ENCODE assay signal across 8 mouse cellular contexts in genomic region chr1:36920726-36921125, GRCm38 (mm10). TPM values are rescaled to one million over a fixed set of nuclear protein-coding genes. Genes with fewer than 3 reads are reported as not detected.
DNase-seq lines count a peak whose midpoint lies in the region; ATAC-seq lines count a peak whose summit lies in the region.

No protein-coding gene starts in this region.

- H3K4me3 ChIP-seq in lung, embryonic 16.5 days (ENCODE audit: low read length), result no peak overlapping the region
- no peak overlapping the region for H3K4me3 ChIP-seq in embryonic facial prominence, embryonic 15.5 days (replicated peaks)
- H3K4me3 ChIP-seq in liver, embryonic 16.5 days (ENCODE audit: low read depth, low read length), result peak overlapping the region; percentile 41

- H3K9ac ChIP-seq in lung, embryonic 16.5 days (ENCODE audit: low read length), result no peak overlapping the region
- H3K9ac ChIP-seq in embryonic facial prominence, embryonic 15.5 days, result no peak overlapping the region
- H3K9ac ChIP-seq in liver, embryonic 16.5 days (ENCODE audit: low read depth, low read length), result peak overlapping the region; percentile 64

- H3K27ac ChIP-seq in lung, embryonic 16.5 days (ENCODE audit: low read length), result peak overlapping the region; percentile 81
- H3K27ac ChIP-seq in embryonic facial prominence, embryonic 15.5 days (replicated peaks), result peak overlapping the region; percentile 41; the same call in 1 of the 2 replicates
- H3K27ac ChIP-seq in liver, embryonic 16.5 days (ENCODE audit: low read length), result peak overlapping the region; percentile 99

- no peak overlapping the region for H3K4me2 ChIP-seq in lung, embryonic 16.5 days (ENCODE audit: low read depth, low read length)
- no peak overlapping the region for H3K4me2 ChIP-seq in embryonic facial prominence, embryonic 15.5 days (replicated peaks)
- peak overlapping the region; percentile 79 for H3K4me2 ChIP-seq in liver, embryonic 16.5 days (ENCODE audit: low read depth, low read length)

- no peak for DNase-seq in lung, postnatal 14 days
- DNase-seq in heart, postnatal 36 days, result peak; percentile 46 to 61
- DNase-seq in cerebellum, adult 11-12 months, result no peak
- DNase-seq in frontal cortex, postnatal 14 days (ENCODE audit: low spot score in 2 of 2), result no peak
- no peak for DNase-seq in adrenal gland, adult 8-10 months

- intact Hi-C loops in heart, postnatal 36 days (cut with DNase I), result loop anchor here (5.0 kb wide), 1 partner anchor 58 kb away; no protein-coding TSS in a partner anchor

- H3K36me3 ChIP-seq in lung, embryonic 16.5 days (ENCODE audit: control insufficient read depth, insufficient read depth, low read length), result no peaks in the 10 kb centered on the region
- H3K36me3 ChIP-seq in embryonic facial prominence, embryonic 15.5 days, result no peaks in the 10 kb centered on the region
- no peaks in the 10 kb centered on the region; the same call in 1 of the 2 replicates for H3K36me3 ChIP-seq in liver, embryonic 16.5 days (ENCODE audit: control insufficient read depth, insufficient read depth)

- no peaks in the 10 kb centered on the region for H3K27me3 ChIP-seq in lung, embryonic 16.5 days (ENCODE audit: control insufficient read depth, insufficient read depth, low read depth, low read length)
- H3K27me3 ChIP-seq in embryonic facial prominence, embryonic 15.5 days, result no peaks in the 10 kb centered on the region
- H3K27me3 ChIP-seq in liver, embryonic 16.5 days (ENCODE audit: control insufficient read depth, insufficient read depth, low read depth, low read length), result no peaks in the 10 kb centered on the region

- ATAC-seq in lung, embryonic 16.5 days (ENCODE audit: low read depth), result peak; percentile 25; the same call in 1 of the 2 replicates
- no peak for ATAC-seq in embryonic facial prominence, embryonic 15.5 days (ENCODE audit: insufficient number of reproducible peaks, low FRiP score, low TSS enrichment, low read depth)
- ATAC-seq in liver, embryonic 16.5 days (ENCODE audit: low read depth), result no peak

- H3K9me3 ChIP-seq in lung, embryonic 16.5 days (ENCODE audit: control insufficient read depth, low read length), result no peaks in the 10 kb centered on the region
- H3K9me3 ChIP-seq in embryonic facial prominence, embryonic 15.5 days (replicated peaks), result no peaks in the 10 kb centered on the region
- H3K9me3 ChIP-seq in liver, embryonic 16.5 days (replicated peaks; ENCODE audit: control insufficient read depth, low read length), result no peaks in the 10 kb centered on the region

- peaks cover 31% of the 10 kb centered on the region for H3K4me1 ChIP-seq in lung, embryonic 16.5 days (replicated peaks; ENCODE audit: control insufficient read depth, insufficient read depth, low read length)
- peaks cover 32% of the 10 kb centered on the region for H3K4me1 ChIP-seq in embryonic facial prominence, embryonic 15.5 days
- peaks cover 95% of the 10 kb centered on the region for H3K4me1 ChIP-seq in liver, embryonic 16.5 days (ENCODE audit: control insufficient read depth, low read depth, low read length)

- 32% methylated on average over 4 of the region's 4 CpGs for WGBS in lung, embryonic 16.5 days
- 44% methylated on average over 4 of the region's 4 CpGs for WGBS in embryonic facial prominence, embryonic 15.5 days
- WGBS in liver, embryonic 16.5 days (ENCODE audit: insufficient replicate concordance), result 29% methylated on average over 4 of the region's 4 CpGs

RNA-seq across cellular contexts. Expression of gene Tmem131, which starts 22.7 kb away (rescaled TPM):
- 11.0 and 11.1 TPM in 2 replicates for polyA plus RNA-seq in lung, embryonic 16.5 days (2015; fragmentation: Nextera tagmentation; extraction: Ambion mirVana)
- polyA plus RNA-seq in embryonic facial prominence, embryonic 15.5 days (2015; fragmentation: Nextera tagmentation; extraction: Ambion mirVana), result 14.7 and 15.1 TPM in 2 replicates
- total RNA-seq in heart, postnatal 36 days (2021), result 10 to 100 TPM; 32.9 to 35.9 TPM
- polyA plus RNA-seq in liver, embryonic 16.5 days (2015; fragmentation: Nextera tagmentation; extraction: Ambion mirVana), result 7.7 and 8.8 TPM in 2 replicates
- 10 to 100 TPM; 38.4 to 51.7 (median 48.2) TPM for total RNA-seq in adrenal gland, adult 8-10 months (2022)

Comparison
In these comparisons a context has a peak if more than half of its experiments do, and no peak if none do; other contexts are left out.
1. H3K27ac ChIP-seq: peak in every context shown above with its lines; median percentile 99 in liver, embryonic 16.5 days; 81 in lung, embryonic 16.5 days; 41 in embryonic facial prominence, embryonic 15.5 days.
2. DNase-seq: peak in heart, postnatal 36 days (2 of 2); none in lung, postnatal 14 days (single experiment), cerebellum, adult 11-12 months (single experiment), frontal cortex, postnatal 14 days (0 of 2) and adrenal gland, adult 8-10 months (single experiment).